Mouse (Mus musculus): ENCODE results near the gene Immp2l. TPM values are rescaled to one million over a fixed set of nuclear protein-coding genes. Genes with fewer than 3 reads are reported as not detected.
A peak's percentile ranks its signal among the peaks of the same experiment; 100 is the strongest.

The Immp2l gene
- polyA plus RNA-seq, 1 experiment, result 14.8 TPM

DNA sequence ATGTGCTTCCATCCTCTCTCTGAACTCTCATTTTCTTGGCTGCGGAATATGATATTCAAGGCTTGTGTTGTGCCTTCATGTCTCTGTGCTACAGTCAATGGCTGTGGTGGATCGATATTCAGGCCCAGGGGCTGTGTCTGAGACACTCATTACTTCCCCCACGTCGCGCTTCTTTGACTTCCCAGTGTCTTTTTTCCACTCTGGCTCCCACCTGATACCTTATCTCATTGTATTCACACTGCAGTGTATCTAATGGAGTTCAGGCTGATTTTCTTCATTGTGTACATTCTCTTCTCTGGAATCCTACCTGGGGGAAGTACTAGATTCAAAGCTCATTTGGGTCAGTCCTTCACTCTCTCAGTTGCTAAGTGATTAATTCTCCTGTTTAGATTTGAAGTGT is 27.1 kb downstream of the Immp2l start:
- 69% methylated on average over 5 of the region's 5 CpGs for WGBS
- no peaks in the 10 kb centered on the region for H3K36me3 ChIP-seq (ENCODE audit: control insufficient read depth, insufficient read depth, low read length)
- H3K27me3 ChIP-seq (replicated peaks; ENCODE audit: control insufficient read depth, insufficient read depth, low read length), result no peaks in the 10 kb centered on the region
- TF ChIP-seq CTCF (conservative IDR thresholded peaks at IDR 0.05; ENCODE audit: insufficient read depth, insufficient read length, low read depth, low read length), result no peak
- no peak for TF ChIP-seq POLR2A (IDR thresholded peaks at IDR 0.05; ENCODE audit: low read depth, low read length)
- no peak overlapping the region for H3K4me3 ChIP-seq (ENCODE audit: insufficient read depth, low read depth, low read length)
- H3K4me1 ChIP-seq (ENCODE audit: control insufficient read depth, insufficient read depth, low read length), result no peaks in the 10 kb centered on the region
- no peak overlapping the region for H3K27ac ChIP-seq (ENCODE audit: insufficient read depth, low read depth, low read length)
- DNase-seq, result no peak

DNA sequence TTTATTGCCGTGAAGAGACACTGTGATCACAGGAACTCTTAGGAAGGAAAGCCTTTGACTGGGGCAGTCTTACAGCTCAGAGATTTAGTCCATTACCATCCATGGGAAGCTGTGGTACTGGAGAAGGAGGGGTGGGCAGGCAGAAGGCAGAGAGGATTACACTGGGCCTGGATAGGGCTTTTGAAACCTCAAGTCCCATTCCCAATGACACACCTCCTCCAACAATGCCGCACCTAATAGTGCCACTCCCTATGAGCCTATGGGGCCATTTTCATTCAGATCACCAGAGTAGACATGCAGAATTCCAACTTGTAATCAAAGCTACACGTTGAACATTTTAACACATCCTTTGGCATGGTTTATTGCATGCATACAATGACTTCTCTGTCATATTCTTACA is 29.0 kb downstream of the Immp2l start:
- H3K4me1 ChIP-seq (ENCODE audit: control insufficient read depth, insufficient read depth, low read length), result no peaks in the 10 kb centered on the region
- no peaks in the 10 kb centered on the region for H3K27me3 ChIP-seq (replicated peaks; ENCODE audit: control insufficient read depth, insufficient read depth, low read length)
- WGBS, result 84% methylated on average over 3 of the region's 3 CpGs
- TF ChIP-seq POLR2A (IDR thresholded peaks at IDR 0.05; ENCODE audit: low read depth, low read length) (no peak), CTCF (conservative IDR thresholded peaks at IDR 0.05; ENCODE audit: insufficient read depth, insufficient read length, low read depth, low read length) (no peak)
- no peak overlapping the region for H3K4me3 ChIP-seq (ENCODE audit: insufficient read depth, low read depth, low read length)
- no peak overlapping the region for H3K27ac ChIP-seq (ENCODE audit: insufficient read depth, low read depth, low read length)
- no peaks in the 10 kb centered on the region for H3K36me3 ChIP-seq (ENCODE audit: control insufficient read depth, insufficient read depth, low read length)
- DNase-seq, result no peak

DNA sequence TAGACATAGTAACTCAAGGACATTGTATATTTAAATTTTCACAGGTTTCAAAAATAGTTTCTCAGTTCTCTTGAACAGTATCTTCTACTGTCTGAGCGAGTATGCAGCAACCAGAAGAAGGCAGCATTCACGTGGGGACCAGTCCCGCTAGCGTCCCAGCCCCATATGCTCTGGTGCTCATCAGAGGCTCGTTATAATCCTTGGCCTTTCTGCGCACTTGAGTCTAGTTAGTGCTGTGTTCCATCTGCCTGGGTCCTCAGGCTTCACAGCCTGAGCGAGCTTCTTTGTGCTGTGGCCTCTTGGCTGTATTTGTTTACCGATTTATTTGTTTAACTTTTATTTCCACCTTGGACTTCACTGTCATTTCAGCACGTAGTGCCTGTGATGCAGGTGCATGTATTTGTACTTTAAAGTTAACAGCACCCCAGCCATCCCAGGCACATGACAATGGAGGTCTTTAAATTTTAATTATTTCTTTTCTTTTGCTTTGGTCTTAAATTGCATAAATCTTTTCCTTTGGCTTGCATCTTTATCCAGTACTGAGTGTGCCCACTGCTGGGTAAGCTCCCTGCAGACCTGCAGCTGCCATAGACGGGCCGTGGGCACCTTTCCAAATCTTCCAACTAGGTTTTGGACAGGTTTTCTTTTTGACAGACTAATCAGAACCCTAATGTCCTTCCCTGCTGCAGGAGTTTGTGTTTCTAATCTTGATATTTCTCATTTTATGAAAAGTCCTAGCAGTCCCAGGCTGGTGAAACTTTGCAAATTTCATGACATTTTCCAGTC is 30.3 kb downstream of the Immp2l start:
- DNase-seq, result no peak
- Histone ChIP-seq H3K4me3 (ENCODE audit: insufficient read depth, low read depth, low read length) (no peak overlapping the region), H3K27me3 (replicated peaks; ENCODE audit: control insufficient read depth, insufficient read depth, low read length) (no peaks in the 10 kb centered on the region), H3K36me3 (ENCODE audit: control insufficient read depth, insufficient read depth, low read length) (no peaks in the 10 kb centered on the region), H3K27ac (ENCODE audit: insufficient read depth, low read depth, low read length) (no peak overlapping the region), H3K4me1 (ENCODE audit: control insufficient read depth, insufficient read depth, low read length) (no peaks in the 10 kb centered on the region)
- 86% methylated on average over 11 of the region's 11 CpGs for WGBS
- TF ChIP-seq POLR2A (IDR thresholded peaks at IDR 0.05; ENCODE audit: low read depth, low read length) (no peak), CTCF (conservative IDR thresholded peaks at IDR 0.05; ENCODE audit: insufficient read depth, insufficient read length, low read depth, low read length) (no peak)

DNA sequence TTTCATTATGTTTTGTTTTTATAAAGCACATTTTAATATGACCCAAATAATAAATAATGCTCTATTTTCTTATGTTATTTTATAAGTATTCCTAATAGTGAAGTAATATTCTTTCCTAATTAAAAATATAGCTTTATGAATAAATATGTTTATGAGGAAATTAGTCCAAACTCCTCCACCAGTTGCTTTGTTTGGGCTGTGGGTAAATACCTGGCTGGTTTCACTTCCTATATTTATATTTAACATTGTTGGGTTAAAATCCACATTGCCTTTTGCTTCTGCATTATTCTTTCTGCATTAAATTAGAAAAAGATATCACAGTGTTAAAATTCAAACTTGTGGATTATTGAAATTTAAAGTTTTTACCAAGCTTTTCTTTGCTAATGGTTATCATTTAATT is 32.1 kb downstream of the Immp2l start:
- no peak overlapping the region for H3K27ac ChIP-seq (ENCODE audit: insufficient read depth, low read depth, low read length)
- no peak for DNase-seq
- no peaks in the 10 kb centered on the region for H3K36me3 ChIP-seq (ENCODE audit: control insufficient read depth, insufficient read depth, low read length)
- TF ChIP-seq POLR2A (IDR thresholded peaks at IDR 0.05; ENCODE audit: low read depth, low read length) (no peak), CTCF (conservative IDR thresholded peaks at IDR 0.05; ENCODE audit: insufficient read depth, insufficient read length, low read depth, low read length) (no peak)
- H3K4me3 ChIP-seq (ENCODE audit: insufficient read depth, low read depth, low read length), result no peak overlapping the region
- H3K27me3 ChIP-seq (replicated peaks; ENCODE audit: control insufficient read depth, insufficient read depth, low read length), result no peaks in the 10 kb centered on the region
- H3K4me1 ChIP-seq (ENCODE audit: control insufficient read depth, insufficient read depth, low read length), result no peaks in the 10 kb centered on the region

DNA sequence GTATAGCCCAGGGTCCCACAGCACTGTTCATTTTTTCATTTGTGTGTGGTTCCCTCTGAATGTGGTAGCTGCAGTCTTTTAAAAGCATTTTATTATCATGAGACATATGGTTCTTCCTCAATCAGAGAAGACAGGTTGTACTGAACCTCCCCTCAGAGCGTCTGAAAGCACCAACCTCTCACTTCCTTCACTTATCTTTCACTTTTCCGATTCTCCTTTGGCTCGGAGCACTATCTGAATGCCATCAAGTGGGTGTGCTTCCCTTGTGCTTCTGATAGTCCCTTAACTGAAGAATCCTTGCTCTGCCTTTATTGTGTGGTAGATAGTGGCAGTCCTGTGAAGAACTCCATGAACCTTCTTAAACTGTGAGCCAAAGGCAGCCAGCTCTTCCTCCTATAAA is 39.4 kb downstream of the Immp2l start:
- Histone ChIP-seq H3K4me3 (ENCODE audit: insufficient read depth, low read depth, low read length) (no peak overlapping the region), H3K27ac (ENCODE audit: insufficient read depth, low read depth, low read length) (no peak overlapping the region), H3K27me3 (replicated peaks; ENCODE audit: control insufficient read depth, insufficient read depth, low read length) (no peaks in the 10 kb centered on the region), H3K36me3 (ENCODE audit: control insufficient read depth, insufficient read depth, low read length) (no peaks in the 10 kb centered on the region), H3K4me1 (ENCODE audit: control insufficient read depth, insufficient read depth, low read length) (no peaks in the 10 kb centered on the region)
- no peak for DNase-seq
- TF ChIP-seq POLR2A (IDR thresholded peaks at IDR 0.05; ENCODE audit: low read depth, low read length), result no peak
- no peak for TF ChIP-seq CTCF (conservative IDR thresholded peaks at IDR 0.05; ENCODE audit: insufficient read depth, insufficient read length, low read depth, low read length)
- WGBS, result 89% methylated on average over 3 of the region's 3 CpGs

DNA sequence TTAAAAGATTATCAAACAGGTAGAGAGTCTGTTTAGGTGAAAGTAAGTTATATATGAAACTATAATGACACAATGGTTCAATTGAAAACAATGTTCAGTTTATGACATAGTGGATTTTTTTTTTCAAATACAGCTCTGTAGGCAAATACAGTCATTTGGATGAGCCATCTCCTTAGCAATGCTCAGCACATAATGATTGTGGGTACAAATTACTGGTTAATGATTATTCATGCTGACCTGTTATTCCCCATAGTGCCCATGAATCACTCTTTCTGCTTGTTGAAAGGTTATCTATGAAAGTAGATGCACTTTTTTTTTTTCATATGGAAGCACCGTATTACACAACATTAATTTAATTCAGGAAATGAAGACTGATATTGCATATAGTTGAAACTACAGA is 58.0 kb downstream of the Immp2l start:
- H3K4me3 ChIP-seq (ENCODE audit: insufficient read depth, low read depth, low read length), result no peak overlapping the region
- H3K27me3 ChIP-seq (replicated peaks; ENCODE audit: control insufficient read depth, insufficient read depth, low read length), result no peaks in the 10 kb centered on the region
- H3K36me3 ChIP-seq (ENCODE audit: control insufficient read depth, insufficient read depth, low read length), result no peaks in the 10 kb centered on the region
- 47% methylated on average over 1 of the region's 1 CpGs for WGBS
- no peak overlapping the region for H3K27ac ChIP-seq (ENCODE audit: insufficient read depth, low read depth, low read length)
- TF ChIP-seq POLR2A (IDR thresholded peaks at IDR 0.05; ENCODE audit: low read depth, low read length), result no peak
- TF ChIP-seq CTCF (conservative IDR thresholded peaks at IDR 0.05; ENCODE audit: insufficient read depth, insufficient read length, low read depth, low read length), result no peak
- peak; percentile 20 for DNase-seq
- H3K4me1 ChIP-seq (ENCODE audit: control insufficient read depth, insufficient read depth, low read length), result no peaks in the 10 kb centered on the region

DNA sequence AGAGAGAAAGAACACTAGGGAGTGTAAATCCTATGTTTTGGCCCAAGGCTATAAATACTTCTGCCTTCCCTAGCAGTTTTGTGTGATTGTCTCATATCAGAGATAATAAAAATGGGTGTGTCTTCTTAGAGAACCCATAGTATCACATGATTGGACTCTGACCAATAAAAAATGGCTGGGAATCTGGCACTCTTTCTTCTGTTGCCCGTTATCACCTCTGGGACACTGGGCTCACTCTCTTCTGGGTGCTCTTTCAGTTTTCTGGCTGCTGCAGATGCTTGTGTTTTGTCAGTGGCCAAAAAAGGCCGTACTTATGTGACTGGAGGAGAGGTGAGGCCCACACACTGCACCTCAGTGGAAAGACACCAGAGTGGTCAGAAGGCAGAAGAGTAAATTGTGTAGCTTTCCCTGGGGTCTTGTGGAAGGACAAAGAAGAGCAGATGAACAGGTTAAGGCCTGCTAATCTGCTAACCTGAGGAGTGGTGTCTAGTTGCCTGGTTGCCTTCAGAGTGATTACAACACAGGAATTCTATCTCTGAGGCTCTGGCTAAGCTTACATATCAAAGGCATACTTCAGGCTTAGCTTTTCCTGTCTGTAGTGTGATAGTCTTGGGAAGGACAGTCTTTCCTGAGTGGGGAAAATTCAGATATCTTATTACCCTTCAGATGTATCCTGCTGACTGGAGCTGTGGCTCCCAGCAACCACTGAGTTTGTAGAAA is 60.6 kb downstream of the Immp2l start:
- H3K27ac ChIP-seq (ENCODE audit: insufficient read depth, low read depth, low read length), result no peak overlapping the region
- WGBS, result 89% methylated on average over 2 of the region's 2 CpGs
- DNase-seq, result no peak

More for the DNA sequence above, 60.6 kb downstream of the Immp2l start:
- TF ChIP-seq CTCF (conservative IDR thresholded peaks at IDR 0.05; ENCODE audit: insufficient read depth, insufficient read length, low read depth, low read length) (no peak), POLR2A (IDR thresholded peaks at IDR 0.05; ENCODE audit: low read depth, low read length) (no peak)
- Histone ChIP-seq H3K4me1 (ENCODE audit: control insufficient read depth, insufficient read depth, low read length) (no peaks in the 10 kb centered on the region), H3K4me3 (ENCODE audit: insufficient read depth, low read depth, low read length) (no peak overlapping the region), H3K36me3 (ENCODE audit: control insufficient read depth, insufficient read depth, low read length) (no peaks in the 10 kb centered on the region), H3K27me3 (replicated peaks; ENCODE audit: control insufficient read depth, insufficient read depth, low read length) (no peaks in the 10 kb centered on the region)

Measured in kidney, adult 2 months (tissue).